Mouse (Mus musculus) thymus, postnatal 0 days (tissue): ENCODE data around the gene Dffa. TPM values are rescaled to one million over a fixed set of nuclear protein-coding genes. Genes with fewer than 3 reads are reported as not detected.
"Not testable (repeated sequence)": the region's sequence is repeated elsewhere in the genome, so short reads cannot be mapped to it uniquely, and the experiment has no call there.

ENCODE experiments used
- DNase-seq: peaks from one replicate; pipeline ENCODE4 v3.0.0-alpha.2; 2015; ENCODE audit warnings: low spot score
- polyA plus RNA-seq: library from polyadenylated mRNA; unstranded; fragments of >200 nt; fragmentation: Nextera tagmentation; extraction: Ambion mirVana; gene quantifications from 2 replicates; pipeline ENCODE4 v1.2.1, GENCODE M21; 2015

Gene Dffa
- polyA plus RNA-seq, 1 experiment from 2014 or later, result 34.6 TPM

DNA sequence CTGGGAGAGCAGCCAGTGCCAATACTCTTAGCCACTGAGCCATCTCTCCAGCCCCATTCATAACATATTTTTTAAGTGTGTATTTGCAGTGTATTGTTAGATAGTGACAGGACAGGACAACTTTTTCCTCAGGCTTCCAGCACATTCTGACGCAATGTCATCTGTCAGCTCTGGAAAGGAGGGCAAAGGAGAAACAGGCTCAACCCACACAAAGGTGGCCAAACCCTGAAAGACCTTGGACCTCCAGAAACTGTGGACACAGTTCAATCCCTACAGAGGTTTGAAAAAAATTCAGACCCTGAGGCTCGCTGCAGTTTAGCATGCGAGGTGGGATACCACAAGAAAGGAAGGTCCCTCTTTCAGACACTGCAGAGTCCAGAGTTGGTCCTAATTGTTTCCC is 6.0 kb upstream of the Dffa start:
- no peak for DNase-seq

DNA sequence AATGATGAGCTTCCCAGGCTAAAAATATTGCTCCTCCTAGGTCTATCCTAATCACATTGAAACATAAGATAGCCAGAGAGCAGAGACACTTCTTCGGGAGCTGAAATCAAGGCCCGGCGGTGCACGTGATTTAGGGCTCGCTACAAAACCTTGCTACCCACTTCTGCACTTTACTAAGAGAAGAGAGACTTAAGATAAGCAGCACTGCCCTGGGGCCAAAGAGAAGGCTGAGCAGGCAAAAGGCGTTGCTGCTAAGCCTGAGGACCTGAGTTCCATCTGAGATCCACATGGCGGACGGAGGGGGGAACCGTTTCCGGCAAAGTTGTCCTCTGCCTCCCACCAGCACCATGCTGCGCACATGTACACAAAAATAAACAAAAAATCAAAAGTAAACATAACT is 5.4 kb upstream of the Dffa start:
- DNase-seq, result no peak

DNA sequence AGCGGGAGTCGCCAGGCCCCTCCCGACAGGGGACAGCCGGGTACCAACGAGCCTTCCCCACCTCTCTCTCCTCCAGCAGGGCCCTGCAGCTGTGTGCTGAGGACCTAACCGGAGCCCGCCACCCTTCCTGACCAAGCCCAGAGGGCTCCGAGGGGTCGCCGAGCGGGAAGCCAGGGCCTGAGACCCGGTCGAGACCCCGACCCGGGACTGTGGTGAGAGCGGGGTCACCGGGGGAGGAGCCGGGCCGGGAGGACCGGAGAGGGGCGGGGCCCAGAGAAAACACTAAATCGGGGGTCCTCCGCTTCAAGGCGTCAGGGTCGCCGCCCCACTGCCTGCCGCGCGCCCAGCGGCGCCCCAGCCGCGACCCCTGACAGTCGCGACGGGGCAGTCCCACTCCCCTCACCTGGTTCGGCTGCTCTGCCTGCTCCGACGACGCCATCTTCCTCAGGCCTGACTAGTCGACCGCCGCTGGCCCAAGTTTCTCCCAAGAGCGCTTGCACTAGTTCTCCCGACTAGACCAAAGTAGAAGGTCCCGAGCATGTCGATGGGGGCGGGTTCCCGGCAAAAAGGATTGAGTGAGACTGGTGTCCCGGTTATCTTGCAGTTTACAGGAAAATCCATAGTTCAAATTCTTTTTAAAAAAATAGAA is 4.5 kb upstream of the Dffa start, which contains the start of gene Pex14:
Gene Pex14, minus strand, starts transcription at position 508 of the 649 bp plus-strand sequence.
- DNase-seq, result peak; percentile 86

DNA sequence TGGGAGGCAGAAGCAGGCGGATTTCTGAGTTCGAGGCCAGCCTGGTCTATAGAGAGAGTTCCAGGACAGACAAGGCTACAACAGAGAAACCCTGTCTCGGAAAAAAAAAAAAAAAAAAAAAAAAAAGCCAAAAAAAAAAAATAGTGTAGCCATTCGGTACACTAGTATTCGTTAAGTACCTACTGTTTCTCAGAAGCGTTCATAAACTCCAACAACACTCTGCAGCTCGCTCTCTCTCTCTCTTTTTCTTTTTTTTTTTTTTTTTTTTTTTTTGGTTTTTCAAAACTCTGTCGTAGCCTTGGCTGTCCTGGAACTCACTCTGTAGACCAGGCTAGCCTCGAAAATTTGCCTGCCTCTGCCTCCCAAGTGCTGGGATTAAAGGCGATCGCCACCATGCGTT is 3.5 kb upstream of the Dffa start:
- not testable (repeated sequence) for DNase-seq

DNA sequence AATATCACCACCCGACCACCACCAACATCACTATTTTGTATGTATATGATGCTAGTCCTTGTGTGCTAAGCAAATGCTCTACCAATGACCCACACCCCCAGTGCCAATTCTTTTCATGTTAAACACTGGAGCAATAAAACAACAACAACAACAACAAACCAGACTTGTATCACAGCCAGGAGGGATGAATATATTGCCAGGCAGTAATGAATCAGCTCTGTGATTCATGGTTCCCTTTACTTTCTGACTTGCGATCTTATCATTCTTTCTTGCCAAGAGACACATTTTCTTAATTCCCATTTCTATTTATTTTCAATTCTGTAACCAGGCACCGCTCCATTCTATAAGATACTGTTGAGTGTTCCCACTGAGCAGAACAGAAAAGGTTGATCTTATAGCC is 2.5 kb upstream of the Dffa start:
- no peak for DNase-seq

DNA sequence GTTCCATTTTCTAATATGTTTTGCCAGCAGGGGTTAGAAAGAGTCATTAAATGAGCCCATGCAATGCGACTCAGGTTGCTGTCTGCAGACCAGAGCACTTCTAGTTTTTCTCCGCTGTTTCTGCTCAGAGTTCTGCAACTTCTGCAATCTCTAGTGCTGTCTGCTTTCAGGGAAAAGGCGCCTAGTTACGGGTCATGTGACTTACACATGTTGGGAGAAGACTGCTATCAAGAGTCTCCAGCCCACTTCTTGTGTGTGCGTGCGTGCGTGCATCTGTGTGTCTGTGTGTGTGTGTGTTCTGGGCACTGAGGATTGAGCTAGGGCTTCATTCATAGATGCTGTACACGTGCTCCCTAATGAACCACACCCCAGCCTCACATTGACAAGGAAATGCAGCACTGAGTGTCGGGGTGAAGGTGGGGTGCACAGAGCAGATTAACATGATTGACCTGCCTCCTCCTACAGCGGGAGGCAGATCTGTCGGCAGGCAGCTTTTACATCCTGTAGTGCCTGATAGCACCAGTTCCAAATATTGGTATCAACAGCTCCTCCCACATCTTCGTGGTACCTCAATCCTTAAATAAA is 16.1 kb downstream of the Dffa start:
- DNase-seq, result not testable (repeated sequence)

DNA sequence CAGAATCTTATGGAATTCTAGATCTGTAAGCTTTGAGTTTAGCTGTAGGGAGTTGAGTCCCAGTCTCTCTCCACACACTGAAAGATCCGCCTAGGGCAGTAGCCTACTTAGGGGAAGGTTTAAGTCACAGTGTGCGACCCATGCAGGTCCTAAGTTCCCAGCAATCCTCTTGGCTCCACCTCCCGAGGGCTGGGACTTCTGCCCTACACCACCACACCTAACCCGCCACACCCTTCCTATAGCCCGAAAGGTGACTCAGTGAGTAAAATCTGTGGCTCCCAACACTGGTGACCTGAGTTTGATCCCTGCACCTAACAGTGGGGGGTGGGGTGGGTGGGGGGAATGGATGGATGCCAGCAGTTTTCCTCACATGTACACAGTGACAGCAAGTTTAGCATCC is 19.5 kb downstream of the Dffa start:
- no peak for DNase-seq

DNA sequence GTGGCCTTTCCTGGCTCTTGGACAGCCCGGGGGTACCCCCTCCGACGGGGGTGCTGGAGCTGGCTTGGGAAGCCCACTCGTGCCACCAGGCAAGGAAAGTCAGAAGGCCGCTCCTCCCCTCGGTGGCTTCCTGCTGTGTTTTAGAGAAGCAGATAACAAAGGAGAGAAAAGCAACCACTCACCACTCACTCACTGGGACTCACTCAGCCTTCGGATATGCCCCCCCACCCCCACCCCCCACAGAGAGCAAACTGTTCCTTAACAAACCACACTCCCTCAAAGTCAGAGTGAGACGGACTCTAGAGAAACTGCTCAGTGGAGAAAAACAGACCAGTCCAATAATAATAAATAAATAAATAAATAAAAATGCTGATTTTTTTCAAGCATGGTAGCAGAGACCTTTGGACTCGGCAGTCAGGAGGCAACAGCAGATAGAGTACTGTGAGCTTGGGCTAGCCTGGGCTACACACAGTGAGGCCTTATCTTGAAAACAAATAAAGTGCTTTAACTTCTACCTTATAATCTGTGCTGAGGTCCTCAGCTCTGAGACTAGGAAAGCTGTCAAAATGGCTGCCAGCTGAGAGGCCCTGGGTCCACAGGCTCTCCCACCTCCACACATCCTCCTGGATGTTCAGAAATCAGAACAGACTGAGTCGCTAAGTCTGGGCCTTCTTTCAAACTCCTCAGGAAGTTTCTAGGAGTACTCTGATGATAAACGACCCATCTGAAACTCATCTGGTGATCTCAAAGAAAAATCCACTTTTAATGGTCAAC is 21.6 kb downstream of the Dffa start:
- DNase-seq, result no peak

DNA sequence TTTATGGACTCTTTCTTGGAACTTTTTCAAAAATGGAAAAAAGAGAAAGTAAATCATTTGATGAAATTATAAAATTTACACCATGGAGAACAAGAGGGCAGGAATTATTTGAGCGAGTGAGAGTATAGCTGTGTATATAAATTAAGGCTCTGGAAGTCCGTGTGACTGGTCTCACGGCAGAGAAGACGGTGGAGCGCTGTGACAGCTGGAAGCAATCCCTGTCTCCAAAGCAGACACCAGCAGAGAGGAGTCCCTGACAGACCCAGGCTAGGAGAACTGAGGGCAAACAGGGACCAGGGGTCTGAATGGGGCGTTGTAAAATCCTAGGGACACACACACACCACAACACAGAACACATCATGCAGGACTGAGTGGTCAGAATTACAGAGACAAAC is 22.2 kb downstream of the Dffa start:
- DNase-seq, result no peak

DNA sequence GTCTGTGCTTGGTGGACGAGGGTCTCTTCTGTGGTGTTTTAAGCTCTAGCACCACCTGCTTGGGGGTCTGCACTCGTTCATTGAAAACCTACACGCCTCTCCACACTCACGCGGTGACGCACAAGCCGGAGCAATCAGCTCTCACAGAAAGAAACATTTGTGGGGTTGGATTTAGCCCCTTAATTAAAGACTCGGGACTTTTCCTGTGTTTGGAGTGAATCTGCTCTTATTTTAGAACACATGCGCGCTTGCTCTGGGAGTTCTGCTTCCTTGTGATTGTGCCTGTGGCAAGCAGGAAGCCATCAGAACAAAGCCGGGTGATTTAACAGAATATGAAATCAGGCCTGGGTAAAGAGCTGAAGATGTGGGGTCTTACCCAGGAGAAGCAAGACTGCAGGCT is 22.7 kb downstream of the Dffa start, which contains the start of gene Cort:
Gene Cort, minus strand, starts transcription at position 101 of the 400 bp plus-strand sequence.
- no peak for DNase-seq

DNA sequence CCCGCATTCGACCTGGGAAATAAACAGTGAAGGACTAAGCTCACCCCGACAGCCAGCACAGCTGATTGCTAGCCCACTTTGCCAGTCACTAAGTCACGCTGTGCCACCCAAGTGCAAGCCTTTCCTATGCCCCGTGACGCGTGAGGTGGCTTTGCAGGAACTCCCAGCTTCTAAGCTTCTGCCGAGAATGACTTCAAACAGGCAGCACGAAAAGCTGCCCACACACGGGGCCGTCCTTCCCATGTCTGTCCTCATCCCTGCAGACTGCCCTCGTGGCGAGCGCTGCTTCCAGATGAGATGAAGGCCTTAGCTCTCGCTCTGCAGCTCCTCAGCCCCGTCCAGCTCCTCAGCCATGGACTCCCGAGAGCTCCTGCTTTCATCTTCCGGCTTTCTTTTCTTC is 24.5 kb downstream of the Dffa start:
- DNase-seq, result no peak

DNA sequence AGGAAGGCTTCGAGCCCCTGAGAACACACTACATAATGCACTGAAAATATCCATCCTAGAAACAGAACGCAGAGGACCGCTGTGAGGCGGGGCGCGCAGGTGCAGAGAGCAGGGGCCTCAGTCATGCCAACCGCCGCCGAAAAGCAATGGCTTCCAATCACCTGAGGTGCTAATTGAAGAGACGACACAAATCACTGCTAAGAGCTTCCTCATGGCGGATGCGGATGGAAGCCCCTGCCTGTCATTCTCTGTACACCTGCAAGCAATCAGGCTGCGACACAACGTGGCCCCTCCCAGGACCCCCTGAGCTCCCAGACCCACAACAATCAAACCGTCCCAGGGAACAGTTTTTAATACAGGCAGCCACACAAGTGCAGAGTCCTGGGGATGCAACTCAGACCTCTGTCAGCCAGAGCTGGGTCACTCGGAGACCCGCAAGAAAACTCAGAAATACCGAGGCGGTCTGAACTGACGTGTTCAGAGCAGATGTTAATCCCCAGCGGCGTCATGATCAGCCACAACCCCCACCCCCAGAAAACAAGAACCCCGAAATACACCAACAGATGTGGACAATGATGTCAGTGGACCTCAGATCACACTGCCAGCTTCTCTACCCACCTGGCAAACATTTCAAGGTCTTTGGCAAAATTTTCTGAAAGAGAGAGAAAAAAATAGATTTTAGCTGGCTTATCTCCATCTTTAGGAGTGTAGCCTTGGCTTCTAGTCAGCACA is 27.2 kb downstream of the Dffa start:
- no peak for DNase-seq

DNA sequence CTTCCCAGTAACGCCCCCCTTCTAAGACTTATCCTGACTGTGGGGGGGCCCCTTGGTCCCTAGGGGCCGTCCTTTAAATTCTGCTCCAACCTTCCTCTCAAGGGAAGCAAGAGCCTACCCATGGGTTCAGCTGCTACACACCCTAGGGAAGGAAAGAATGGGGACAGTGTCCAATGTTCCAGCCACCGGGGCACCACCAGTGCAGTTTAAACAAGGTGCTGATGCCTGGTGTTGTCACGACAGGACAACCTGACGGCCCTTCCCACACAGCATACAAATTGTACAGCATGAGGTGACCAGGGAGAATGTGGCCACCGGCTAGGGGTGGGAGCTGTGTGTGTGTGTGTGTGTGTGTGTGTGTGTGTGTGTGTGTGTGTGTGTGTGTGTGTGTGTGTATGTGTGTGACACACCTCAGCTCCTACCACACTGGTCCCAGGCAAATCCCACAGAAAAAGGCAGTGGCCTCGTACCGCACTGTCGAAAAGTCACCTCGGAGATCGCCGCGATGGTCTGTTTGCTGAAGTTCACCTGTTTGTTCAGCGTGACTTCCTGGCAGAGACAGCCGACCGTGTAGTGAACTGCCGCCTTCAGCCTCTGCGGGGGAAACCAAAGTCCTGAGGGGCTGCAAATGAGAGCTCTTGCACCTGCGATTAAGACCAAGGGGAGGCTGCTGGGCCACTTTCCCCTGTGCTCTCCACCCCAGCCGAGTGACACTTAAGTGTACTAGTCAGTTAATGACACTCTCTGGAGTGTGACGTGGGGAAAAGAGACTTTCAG is 28.0 kb downstream of the Dffa start:
- no peak for DNase-seq

DNA sequence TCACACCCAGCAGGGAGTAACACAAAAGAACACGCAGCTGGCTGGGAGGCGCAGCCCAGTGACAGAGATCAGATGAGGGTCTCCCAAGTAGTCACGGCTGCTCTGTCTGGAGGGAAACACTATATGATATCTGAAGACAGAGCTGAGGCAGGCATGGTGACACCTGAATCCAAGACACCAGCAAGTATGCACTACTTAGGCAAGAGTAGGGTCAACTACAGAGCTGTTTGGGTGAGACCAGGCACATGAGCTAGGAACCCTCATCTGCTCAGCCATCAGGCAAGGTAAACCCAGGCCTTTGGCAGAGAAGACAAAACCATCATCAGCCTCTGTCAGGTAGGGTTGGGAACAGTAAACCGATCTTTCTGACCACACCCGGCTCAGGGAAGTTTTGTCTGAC is 29.4 kb downstream of the Dffa start:
- no peak for DNase-seq

DNA sequence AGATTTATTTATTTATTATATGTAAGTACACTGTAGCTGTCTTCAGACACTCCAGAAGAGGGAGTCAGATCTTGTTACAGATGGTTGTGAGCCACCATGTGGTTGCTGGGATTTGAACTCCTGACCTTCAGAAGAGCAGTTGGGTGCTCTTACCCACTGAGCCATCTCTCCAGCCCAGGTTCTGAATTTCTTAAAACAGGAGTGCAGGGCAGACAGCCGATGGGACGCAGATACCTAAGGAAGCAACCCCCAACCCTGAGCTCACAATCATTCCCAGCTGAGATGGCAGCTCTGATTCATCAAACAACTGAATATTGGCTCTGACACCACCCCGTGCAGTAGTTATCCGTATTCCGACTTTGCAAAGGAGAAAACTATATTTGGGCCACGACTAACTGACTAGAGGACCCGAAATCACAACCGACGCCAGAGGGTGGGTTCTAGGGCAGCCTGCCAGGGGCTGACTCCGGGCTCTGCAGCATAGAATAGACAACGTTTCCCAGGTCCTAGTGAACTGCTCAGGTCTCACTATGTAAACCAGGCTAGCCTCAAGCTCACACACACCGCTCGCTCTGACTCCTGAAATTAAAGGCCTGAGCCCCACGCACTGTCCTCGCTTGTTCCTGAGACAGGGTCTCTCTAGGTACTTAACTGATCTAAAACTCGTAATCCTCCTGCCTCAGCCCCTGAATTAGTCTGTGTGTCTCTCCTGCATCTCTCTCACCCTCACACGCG is 32.3 kb downstream of the Dffa start:
- DNase-seq, result no peak

DNA sequence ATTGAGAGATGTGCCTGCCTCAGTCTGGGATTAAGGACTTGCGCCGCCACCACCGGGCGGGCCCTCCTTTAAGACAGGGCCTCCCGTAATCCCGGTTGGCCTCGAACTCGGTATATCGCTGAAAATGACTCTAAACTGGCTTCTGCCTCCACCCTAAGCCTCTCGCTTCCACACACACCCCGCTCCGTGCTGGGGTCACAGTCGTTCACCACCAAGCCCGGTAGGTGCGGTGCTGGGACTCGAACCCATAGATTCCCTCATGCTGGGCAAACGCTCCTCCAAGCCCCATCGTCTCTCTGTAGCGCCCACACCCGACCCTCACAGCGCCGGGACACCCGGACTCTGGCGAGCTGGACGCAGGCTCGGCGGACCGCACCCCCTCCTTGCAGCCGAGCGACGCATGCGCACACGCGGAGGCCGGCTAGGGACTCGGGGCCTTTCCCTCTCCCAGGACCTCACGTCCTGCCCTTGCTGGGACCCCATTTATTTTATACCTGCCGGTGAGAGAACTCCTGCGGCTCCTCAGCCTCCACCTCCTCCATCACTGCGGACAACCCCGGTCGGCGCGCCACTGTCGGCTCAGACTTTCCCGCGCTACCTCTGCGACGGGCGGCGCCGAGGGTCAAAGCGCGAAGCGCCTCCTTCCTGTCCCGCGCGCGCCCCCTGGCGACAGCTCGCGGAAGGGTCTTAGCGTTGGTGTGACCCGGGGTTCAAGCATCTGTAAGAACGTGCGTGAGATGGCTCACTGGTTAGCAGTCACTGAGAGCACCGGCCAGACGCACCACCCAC is 33.2 kb downstream of the Dffa start, which contains the start of gene Cenps:
Gene Cenps, minus strand, starts transcription at position 648 of the 789 bp plus-strand sequence.
- peak; percentile 90 for DNase-seq

DNA sequence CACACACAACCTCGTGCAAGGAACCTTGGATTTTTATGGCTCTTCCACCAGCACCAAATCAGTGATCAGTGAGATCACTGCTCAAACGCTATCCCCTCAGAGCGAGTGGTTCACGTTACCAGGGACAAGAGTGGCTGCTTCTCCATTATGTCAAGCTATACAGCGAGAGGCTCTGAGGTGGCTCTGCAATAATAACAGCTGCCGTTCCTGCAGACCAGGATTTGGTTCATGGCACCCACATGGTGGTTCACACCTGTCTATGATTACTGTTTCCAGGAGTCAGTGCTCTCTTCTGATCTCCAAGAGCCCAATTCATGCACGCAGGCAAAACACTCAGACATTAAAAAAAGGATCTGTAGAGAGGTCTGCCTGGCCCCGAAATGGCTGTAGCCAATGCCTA is 34.6 kb downstream of the Dffa start:
- no peak for DNase-seq

DNA sequence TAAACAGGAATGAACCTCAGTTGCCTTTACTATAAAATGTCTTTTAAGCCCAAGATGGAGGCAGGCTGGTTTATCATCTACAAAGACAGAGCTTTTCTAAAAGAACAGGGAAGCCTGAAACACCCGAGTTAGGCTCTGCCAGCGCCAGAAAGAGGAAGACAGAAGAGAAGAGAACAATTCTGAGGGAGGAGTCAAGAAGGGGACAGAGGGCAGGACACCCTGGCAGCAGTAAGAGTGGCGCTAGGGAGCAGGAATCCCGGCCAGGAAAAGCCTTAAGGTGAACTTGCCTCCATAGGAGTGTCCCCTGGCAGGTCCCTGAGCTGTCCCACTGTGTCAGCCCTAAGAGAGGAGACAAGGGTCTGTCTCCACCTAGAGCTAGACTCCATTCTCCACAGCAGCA is 39.6 kb downstream of the Dffa start:
- DNase-seq, result no peak

DNA sequence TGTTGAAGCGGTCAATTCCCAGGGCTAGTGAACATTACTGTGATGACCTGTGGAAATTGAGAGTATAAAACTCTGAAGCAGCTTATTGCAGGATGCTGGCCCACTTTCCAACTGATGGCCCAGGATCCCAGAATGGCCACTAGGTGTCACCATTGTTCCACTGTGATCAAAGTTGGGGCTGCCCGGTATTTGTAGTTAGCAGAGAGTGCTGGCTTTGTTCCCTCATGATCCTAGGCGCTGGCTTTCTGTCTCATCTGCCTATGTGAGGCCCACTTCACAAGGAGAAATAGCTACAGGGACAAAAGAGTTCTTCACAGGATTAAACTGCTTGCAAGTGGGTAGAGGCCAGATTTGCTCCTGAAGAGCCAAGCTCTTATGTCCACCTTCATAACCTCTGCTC is 40.5 kb downstream of the Dffa start:
- peak; percentile 88 for DNase-seq
